Mouse (Mus musculus): ENCODE results near the gene Hist2h2ac. TPM values are rescaled to one million over a fixed set of nuclear protein-coding genes. Genes with fewer than 3 reads are reported as not detected.
A peak's percentile ranks its signal among the peaks of the same experiment; 100 is the strongest.

Hist2h2ac gene
- total RNA-seq (2015; ENCODE audit: low replicate concordance) (18.3 and 36.8 TPM in 2 replicates), total RNA-seq (2017; ENCODE audit: low replicate concordance) (1,217 and 1,495 TPM in 2 replicates)

GRCm38 (mm10) chr3:96220765-96221639 is at the start of gene Hist2h2ac, which contains the start of gene Hist2h2be:
Gene Hist2h2ac, minus strand, starts transcription at chr3:96220880.
Gene Hist2h2be, plus strand, starts transcription at chr3:96221119.
- peak; percentile 80 for ATAC-seq (replicated peaks; ENCODE audit: low FRiP score, poor library complexity, severe bottlenecking)

- peak; percentile 88 for ATAC-seq (replicated peaks; ENCODE audit: low FRiP score, poor library complexity, severe bottlenecking)
Observed at GRCm38 (mm10) chr3:96269511-96270474, 49.1 kb upstream of the Hist2h2ac start, which contains the start of gene Hist2h2bb. Gene Hist2h2bb, plus strand, starts transcription at chr3:96269752.

GRCm38 (mm10) chr3:96268776-96269378 is 48.2 kb upstream of the Hist2h2ac start:
- peak; percentile 33 for ATAC-seq (replicated peaks; ENCODE audit: low FRiP score, poor library complexity, severe bottlenecking)

- ATAC-seq (replicated peaks; ENCODE audit: low FRiP score, poor library complexity, severe bottlenecking) = peak; percentile 64
Observed at GRCm38 (mm10) chr3:96268051-96268775, 47.5 kb upstream of the Hist2h2ac start, which contains the start of gene Hist2h3b. Gene Hist2h3b, plus strand, starts transcription at chr3:96268654.

GRCm38 (mm10) chr3:96267541-96267940 is 46.9 kb upstream of the Hist2h2ac start:
- no peak for ATAC-seq (replicated peaks; ENCODE audit: low FRiP score, poor library complexity, severe bottlenecking)

- no peak for ATAC-seq (replicated peaks; ENCODE audit: low FRiP score, poor library complexity, severe bottlenecking)
Observed at GRCm38 (mm10) chr3:96266132-96266710, 45.5 kb upstream of the Hist2h2ac start.

GRCm38 (mm10) chr3:96264404-96264949 is 43.8 kb upstream of the Hist2h2ac start:
- no peak for ATAC-seq (replicated peaks; ENCODE audit: low FRiP score, poor library complexity, severe bottlenecking)

GRCm38 (mm10) chr3:96263558-96264403 is 43.1 kb upstream of the Hist2h2ac start:
- 0 out of 2 replicates have a peak, but pooled peaks have one; percentile 14 for ATAC-seq (replicated peaks; ENCODE audit: low FRiP score, poor library complexity, severe bottlenecking)

GRCm38 (mm10) chr3:96262979-96263550 is 42.4 kb upstream of the Hist2h2ac start, which contains the start of gene Hist2h4:
Gene Hist2h4, minus strand, starts transcription at chr3:96263311.
- peak; percentile 71 for ATAC-seq (replicated peaks; ENCODE audit: low FRiP score, poor library complexity, severe bottlenecking)

- peak; percentile 80 for ATAC-seq (replicated peaks; ENCODE audit: low FRiP score, poor library complexity, severe bottlenecking)
Observed at GRCm38 (mm10) chr3:96262216-96262875, 41.7 kb upstream of the Hist2h2ac start.

GRCm38 (mm10) chr3:96261623-96262022 is 40.9 kb upstream of the Hist2h2ac start:
- no peak for ATAC-seq (replicated peaks; ENCODE audit: low FRiP score, poor library complexity, severe bottlenecking)

GRCm38 (mm10) chr3:96260220-96260619 is 39.5 kb upstream of the Hist2h2ac start:
- ATAC-seq (replicated peaks; ENCODE audit: low FRiP score, poor library complexity, severe bottlenecking) = no peak

- ATAC-seq (replicated peaks; ENCODE audit: low FRiP score, poor library complexity, severe bottlenecking) = no peak
Observed at GRCm38 (mm10) chr3:96257190-96257589, 36.5 kb upstream of the Hist2h2ac start.

GRCm38 (mm10) chr3:96255926-96256593 is 35.4 kb upstream of the Hist2h2ac start:
- no peak for ATAC-seq (replicated peaks; ENCODE audit: low FRiP score, poor library complexity, severe bottlenecking)

GRCm38 (mm10) chr3:96254683-96255355 is 34.1 kb upstream of the Hist2h2ac start:
- ATAC-seq (replicated peaks; ENCODE audit: low FRiP score, poor library complexity, severe bottlenecking) = peak; percentile 87
